Mouse (Mus musculus): Measurements from ENCODE around the gene Lbhd2. TPM values are rescaled to one million over a fixed set of nuclear protein-coding genes. Genes with fewer than 3 reads are reported as not detected.

Gene Lbhd2
- total RNA-seq, 4 experiments from 2014 or later = 0.61 to 2.3 (median 1.3) TPM; not detected in 1

DNA sequence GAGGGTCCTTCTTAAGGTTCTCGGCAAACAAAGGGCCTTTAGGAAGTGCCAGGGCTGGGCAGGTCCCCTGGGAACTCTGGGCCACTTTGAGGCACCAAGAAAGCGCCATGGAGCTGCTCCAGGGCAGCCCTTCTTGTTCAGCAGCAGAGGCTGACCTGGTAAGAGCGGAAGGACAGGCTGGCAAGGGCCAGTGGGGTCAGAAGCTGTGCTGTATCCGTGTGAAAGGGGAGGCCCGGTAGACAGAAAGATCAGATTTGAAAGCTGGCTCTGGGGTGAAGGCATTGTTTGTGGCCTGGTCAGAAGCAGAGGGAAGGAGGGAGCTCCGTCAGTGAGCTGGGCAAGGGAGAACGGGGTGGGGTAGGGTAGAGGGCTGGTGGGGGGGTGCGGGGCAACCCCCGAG, 40.7 kb downstream of the Lbhd2 start:
- no peak for DNase-seq (ENCODE audit: low spot score in 2 of 2)

DNA sequence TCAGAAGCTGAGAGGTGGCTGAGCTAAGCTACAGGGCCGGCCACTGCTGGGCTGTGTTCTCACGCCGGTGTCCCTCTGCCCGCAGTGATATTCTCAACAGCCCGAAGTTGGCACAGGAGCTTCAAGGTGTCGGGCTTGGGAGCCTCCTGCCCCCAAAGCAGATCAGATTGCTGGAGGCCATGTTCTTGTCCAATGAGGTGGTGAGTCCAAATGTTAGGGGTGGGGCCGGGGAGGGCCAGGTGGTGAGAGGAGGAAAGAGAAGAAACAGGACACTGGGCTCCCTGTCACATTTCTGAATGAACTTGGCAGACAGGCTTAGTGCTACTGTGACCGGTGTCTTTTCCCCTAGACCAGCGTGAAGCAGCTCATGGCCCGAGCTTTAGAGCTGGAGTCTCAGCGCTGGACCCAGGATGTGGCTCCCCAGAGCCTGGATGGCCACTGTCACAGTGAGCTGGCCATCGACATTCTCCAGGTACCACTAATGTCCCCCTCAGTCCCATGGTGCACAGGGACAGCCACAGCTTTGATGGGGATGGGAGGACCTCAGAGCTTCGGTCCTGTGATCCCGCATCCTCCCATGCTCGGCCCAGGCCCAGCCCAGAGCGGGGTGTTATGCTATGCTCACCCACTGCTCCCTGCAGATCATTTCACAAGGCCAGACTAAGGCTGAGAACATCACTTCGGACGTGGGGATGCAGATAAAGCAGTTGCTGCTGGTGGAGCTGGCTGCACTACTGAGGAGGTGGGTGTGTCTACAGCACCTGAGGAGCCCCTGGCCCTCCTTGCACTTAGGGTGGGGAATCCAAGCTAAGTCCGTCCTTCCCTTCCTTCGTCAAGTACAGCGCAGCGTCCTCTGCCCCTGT, 41.5 kb downstream of the Lbhd2 start:
- DNase-seq (ENCODE audit: low spot score in 2 of 2) = no peak

DNA sequence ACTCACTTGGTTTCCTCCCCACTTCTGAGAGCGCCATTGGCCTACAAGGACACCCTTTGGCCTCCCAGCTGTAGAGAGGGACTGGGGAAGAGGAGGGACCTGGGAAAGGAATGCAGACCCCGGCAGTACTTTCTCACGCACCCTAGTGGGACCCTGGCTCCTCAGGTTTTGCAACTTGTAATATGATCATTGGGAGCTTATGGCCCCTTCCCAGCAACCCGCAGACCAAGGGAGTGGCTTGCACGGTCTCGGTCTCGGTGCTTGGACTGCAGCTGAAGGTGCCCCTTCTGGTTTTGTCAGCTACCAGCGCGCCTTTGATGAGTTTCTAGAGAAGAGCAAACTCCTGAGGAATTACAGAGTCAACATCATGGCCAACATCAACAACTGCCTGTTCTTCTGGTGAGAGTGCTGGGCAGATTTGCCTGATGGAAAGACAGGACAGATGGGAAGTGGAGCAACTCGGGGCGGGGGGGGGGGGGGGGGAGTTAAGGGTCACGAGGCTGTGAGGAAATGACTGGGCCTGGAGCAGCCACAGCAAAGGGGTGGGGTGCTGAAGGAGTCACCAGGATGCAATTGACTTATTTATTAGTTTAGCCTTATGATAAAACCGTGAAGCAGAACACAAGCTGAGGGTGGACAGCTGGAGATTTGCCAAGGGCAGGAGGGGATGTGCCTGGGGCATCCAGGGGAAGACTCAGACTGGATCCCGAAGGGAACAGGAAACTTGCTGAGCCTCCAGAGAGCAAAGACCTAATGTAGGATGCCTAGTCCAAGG, 42.5 kb downstream of the Lbhd2 start:
- no peak for DNase-seq (ENCODE audit: low spot score in 2 of 2)

DNA sequence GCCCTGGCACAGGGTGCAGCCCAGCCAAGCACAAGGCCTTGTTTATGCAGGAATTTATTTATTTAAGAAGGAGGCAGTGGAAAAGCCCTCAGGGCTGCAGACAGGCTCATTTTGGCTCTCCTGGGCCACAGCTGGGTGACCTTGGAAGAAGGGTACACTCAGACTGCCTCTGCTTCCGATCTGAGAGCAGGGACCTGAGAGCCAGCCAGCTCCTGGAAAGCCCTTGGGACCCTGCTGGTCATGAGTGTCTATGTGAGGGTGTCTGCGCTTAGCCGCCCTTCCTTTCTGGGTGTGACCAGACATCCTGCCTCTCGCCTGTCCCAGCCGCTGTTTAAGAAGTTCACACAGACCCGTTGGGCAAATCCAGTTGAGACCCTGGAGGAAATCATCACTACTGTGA, 43.8 kb downstream of the Lbhd2 start:
- DNase-seq (ENCODE audit: low spot score in 2 of 2) = no peak

DNA sequence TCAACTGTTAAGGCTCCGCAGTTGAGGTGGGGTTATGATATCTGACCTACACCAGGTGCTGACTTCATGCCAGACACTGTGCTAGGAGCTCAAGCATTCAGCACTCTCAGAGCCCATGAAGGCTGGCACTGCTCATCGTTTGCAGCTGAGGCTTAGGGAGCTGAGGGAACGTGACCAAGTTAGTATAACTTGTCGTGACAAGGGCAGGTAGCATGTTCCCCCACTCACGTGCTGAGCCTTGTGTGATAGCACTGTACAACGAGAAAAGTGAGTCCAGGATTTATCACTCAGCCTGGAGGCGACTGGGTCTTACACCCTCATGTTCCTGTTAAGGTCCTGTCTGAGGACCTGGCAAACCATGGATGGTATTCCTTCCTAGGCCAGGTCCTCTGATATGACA, 45.0 kb downstream of the Lbhd2 start:
- DNase-seq (ENCODE audit: low spot score in 2 of 2) = no peak

DNA sequence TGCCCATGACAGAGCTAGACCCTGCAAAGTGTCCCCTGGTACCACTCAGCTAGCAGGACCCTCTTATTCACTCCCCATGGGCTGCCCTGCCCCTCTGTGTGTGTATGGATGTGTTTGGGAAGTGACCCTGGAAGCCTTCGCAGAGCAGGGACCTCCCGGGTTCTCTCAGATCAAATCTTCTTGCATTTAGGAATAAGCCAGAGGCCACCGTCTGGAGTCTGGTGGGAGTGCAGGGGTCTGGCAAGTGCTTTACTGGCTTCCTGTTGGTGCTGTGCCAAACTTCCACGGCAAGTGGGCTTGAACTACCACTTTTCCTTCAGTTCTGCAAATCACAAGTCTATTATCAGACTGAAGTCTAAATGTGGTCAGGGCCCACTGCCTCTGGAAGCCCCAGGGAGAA, 47.4 kb downstream of the Lbhd2 start:
- no peak for DNase-seq (ENCODE audit: low spot score in 2 of 2)

DNA sequence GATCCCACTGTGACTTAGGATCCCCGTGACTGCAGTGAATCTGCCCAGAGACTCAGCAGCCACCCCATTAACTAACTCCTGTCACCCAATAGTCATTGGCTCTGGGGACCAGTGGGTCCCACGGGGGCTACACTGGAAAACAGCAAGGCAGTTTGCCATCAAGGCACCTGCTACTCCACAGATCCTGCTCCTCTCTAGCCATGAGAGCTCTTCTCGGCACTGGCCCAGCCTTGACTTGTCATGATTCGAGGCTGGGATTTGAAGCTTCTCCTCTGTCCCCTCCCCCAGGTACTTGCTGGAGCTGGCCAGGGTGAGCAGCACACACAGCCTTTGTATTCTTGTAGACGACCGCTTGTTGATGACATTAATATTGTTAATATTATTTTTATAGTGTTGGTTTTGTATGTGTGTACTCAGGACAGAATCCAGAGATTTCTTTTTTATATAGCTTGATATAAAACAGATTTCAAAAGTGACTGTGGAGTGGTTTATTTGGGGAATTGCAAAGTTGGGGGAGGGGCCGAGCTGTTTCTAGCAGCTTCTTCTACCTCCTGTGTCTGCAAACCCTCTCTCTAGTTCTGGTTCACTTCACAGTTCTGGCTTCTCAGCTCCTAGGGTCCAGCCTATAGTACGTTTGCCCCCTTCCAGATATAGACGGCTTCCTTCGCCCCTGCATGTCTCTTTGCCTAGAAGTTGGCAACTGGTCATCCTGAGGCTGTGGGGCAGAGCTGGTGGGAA, 48.1 kb downstream of the Lbhd2 start:
- no peak for DNase-seq (ENCODE audit: low spot score in 2 of 2)

DNA sequence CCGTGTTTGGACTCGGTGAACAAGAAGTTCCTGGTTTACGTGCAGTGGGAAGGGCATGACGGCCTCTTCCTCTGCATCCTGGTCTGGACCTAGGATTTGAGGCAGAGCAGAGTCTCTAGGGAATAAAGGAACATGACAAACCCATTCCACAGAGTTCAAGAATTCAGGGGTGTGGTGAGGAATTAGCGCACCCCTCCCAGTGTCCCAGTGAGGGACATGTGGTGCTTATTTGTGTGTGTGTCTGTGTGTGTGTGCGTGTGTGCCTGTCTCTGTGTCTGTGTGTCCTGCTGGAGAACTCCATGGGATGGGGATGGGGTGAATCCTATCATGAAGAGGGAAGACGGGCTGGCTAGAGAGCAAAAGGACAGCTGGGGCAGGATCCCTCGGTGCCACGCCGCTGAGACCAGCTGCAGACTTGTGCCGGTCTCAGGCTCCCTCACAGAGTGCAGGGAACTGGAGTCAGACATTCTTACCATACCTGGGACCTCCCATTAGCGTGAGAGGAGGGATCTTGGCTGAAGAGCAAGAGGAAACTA, 48.8 kb downstream of the Lbhd2 start:
- no peak for DNase-seq (ENCODE audit: low spot score in 2 of 2)

DNA sequence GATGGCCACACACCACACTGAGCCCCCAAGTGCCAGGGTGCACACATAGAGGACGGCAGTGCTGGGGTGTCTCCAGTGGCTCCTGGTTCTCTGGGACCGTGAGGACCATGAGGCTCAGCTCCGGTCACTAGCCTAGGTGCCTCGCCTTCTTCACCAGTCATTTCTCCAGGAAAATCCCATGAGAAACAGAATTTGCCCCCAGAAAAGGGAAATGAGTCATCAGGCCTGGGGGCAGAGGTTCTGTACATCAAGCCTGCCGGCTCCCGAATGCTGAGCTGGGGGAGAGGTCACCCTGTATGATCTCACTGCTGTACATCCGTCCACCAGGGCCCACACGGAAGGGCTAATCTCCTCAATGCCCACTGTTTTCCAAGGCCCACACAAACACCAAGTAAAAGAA, 49.3 kb downstream of the Lbhd2 start:
- no peak for DNase-seq (ENCODE audit: low spot score in 2 of 2)

DNA sequence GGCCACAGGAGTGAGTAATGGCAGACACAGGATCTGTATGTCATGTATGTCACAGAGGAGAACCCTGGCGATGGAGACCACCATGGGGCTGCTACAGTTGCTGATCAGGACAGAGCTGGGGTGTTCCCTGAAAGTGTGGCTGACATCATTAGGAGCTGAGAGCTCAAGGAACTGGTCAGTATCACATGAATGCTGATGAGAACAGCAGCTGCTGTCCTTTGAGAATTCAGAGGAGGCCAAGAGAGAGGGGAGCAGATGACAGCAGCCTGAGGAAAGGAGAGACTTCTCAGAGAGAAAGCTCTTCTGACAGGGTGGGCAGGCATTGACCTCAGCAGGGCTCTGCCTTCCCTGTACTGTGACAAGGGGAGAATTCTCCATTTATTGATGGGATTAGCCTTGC, 51.1 kb downstream of the Lbhd2 start:
- no peak for DNase-seq (ENCODE audit: low spot score in 2 of 2)

Other genes starting within 250 kb of the Lbhd2 start
- gene Traf3, start 240.4 kb upstream of the Lbhd2 start, total RNA-seq (2022) = 10 to 100 TPM; 48.0 to 54.3 (median 53.3) TPM
- gene 4930595D18Rik, start 222.3 kb upstream of the Lbhd2 start, total RNA-seq (2022) = not detected
- 1 to 10 TPM; 4.4 to 8.6 (median 6.9) TPM for gene Amn, start 135.7 kb upstream of the Lbhd2 start, total RNA-seq (2022)
- gene Cdc42bpb, start 29.1 kb upstream of the Lbhd2 start, total RNA-seq (2022) = 100 to 1,000 TPM; 114 to 140 (median 119) TPM
- 1 to 10 TPM; 5.0 to 7.7 (median 6.5) TPM for gene Exoc3l4, start 10.2 kb downstream of the Lbhd2 start, total RNA-seq (2022)
- 1 to 10 TPM in 3 of 4 experiments, under 1 TPM in 1; 0.85 to 1.8 (median 1.4) TPM for gene Tnfaip2, start 35.7 kb downstream of the Lbhd2 start, total RNA-seq (2022)
- gene Gm266, start 79.0 kb downstream of the Lbhd2 start, total RNA-seq (2022) = 1 to 10 TPM; 3.6 to 6.6 (median 4.6) TPM
- 100 to 1,000 TPM; 235 to 288 (median 259) TPM for gene Eif5, start 131.2 kb downstream of the Lbhd2 start, total RNA-seq (2022)
- 100 to 1,000 TPM in 1 of 4 experiments, 10 to 100 TPM in 3; 89.3 to 107 (median 96.8) TPM for gene Mark3, start 167.7 kb downstream of the Lbhd2 start, total RNA-seq (2022)